Mouse (Mus musculus) ES-E14 (cell line): ENCODE results near the gene Krtap3-1.

Source experiments
- CHD2 ChIP-seq: IDR thresholded peaks from 2 replicates; pipeline ENCODE4 v1.6.1; 2014; ENCODE audit warnings: mild to moderate bottlenecking, low read depth, low read length, inconsistent platforms
- HCFC1 ChIP-seq: IDR thresholded peaks from 2 replicates; pipeline ENCODE4 v1.6.1; 2012; ENCODE audit warnings: low read length, inconsistent platforms, borderline replicate concordance; ENCODE audit not compliant: insufficient read depth

- no peak for TF ChIP-seq CHD2
- TF ChIP-seq HCFC1 = no peak
These were observed 14.2 kb upstream of the Krtap3-1 start, which contains the start of gene Krtap1-5 for GRCm38 (mm10) chr11:99580636-99581035.
